Mouse (Mus musculus) kidney, postnatal 0 days (tissue): Measurements from ENCODE around the gene Exoc1. TPM values are rescaled to one million over a fixed set of nuclear protein-coding genes. Genes with fewer than 3 reads are reported as not detected.

Experiments
- ATAC-seq: fragments of 200-750 bp; cut with Nextera tagmentation; replicated peaks from 2 replicates; pipeline ENCODE4 v1.8.0; 2017; ENCODE audit warnings: low read depth, moderate number of reproducible peaks, moderate TSS enrichment, moderate library complexity; ENCODE audit not compliant: low FRiP score
- DNase-seq: peaks from one replicate; pipeline ENCODE4 v3.0.0-alpha.2; 2016; ENCODE audit warnings: low spot score
- H3K27ac ChIP-seq: fragments of 300-500 bp; sonication (generic); 2 replicates; pipeline ENCODE4 v1.5.1; 2014; ENCODE audit warnings: mild to moderate bottlenecking
- H3K27me3 ChIP-seq: fragments of 300-500 bp; sonication (generic); 2 replicates; pipeline ENCODE4 v1.6.1; 2014; ENCODE audit warnings: low read length, mixed read lengths; ENCODE audit not compliant: insufficient read depth
- H3K36me3 ChIP-seq: fragments of 300-500 bp; sonication (generic); 2 replicates; pipeline ENCODE4 v1.6.1; 2014; ENCODE audit warnings: low read length, mixed read lengths; ENCODE audit not compliant: insufficient read depth
- H3K4me1 ChIP-seq: fragments of 300-500 bp; sonication (generic); replicated peaks from 2 replicates; pipeline ENCODE4 v1.6.1; 2014; ENCODE audit warnings: antibody characterized with exemption, low read length, mixed read lengths; ENCODE audit not compliant: insufficient read depth
- H3K4me2 ChIP-seq: fragments of 300-500 bp; sonication (generic); 2 replicates; pipeline ENCODE4 v1.6.1; 2014; ENCODE audit warnings: mild to moderate bottlenecking, low read length, moderate library complexity, mixed read lengths
- H3K4me3 ChIP-seq: fragments of 300-500 bp; sonication (generic); replicated peaks from 2 replicates; pipeline ENCODE4 v1.5.1; 2014; ENCODE audit warnings: low read depth, low read length
- H3K9ac ChIP-seq: fragments of 300-500 bp; sonication (generic); 2 replicates; pipeline ENCODE4 v1.6.1; 2014; ENCODE audit warnings: low read depth, low read length
- H3K9me3 ChIP-seq: fragments of 300-500 bp; sonication (generic); replicated peaks from 2 replicates; pipeline ENCODE4 v1.6.1; 2016; ENCODE audit warnings: low read length, inconsistent platforms, mixed read lengths
- CTCF ChIP-seq: IDR thresholded peaks from 2 replicates; pipeline ENCODE4 v1.5.1; 2016; ENCODE audit warnings: antibody characterized with exemption, low read depth, mild to moderate bottlenecking, moderate library complexity
- WGBS: fragments of 180-500 bp; shearing (Covaris S2); extraction: QIAGEN DNeasy Blood & Tissue Kit; methylation state at CpG from one replicate; pipeline ENCODE4 v1.1.7; 2014; 5-methylcytosine and 5-hydroxymethylcytosine counted together
- polyA plus RNA-seq: library from polyadenylated mRNA; unstranded; fragments of >200 nt; fragmentation: Nextera tagmentation; extraction: Ambion mirVana; gene quantifications from 2 replicates; pipeline ENCODE4 v1.2.1, GENCODE M21; 2015

Exoc1 gene
- polyA plus RNA-seq, 1 experiment from 2014 or later = 22.1 TPM

DNA sequence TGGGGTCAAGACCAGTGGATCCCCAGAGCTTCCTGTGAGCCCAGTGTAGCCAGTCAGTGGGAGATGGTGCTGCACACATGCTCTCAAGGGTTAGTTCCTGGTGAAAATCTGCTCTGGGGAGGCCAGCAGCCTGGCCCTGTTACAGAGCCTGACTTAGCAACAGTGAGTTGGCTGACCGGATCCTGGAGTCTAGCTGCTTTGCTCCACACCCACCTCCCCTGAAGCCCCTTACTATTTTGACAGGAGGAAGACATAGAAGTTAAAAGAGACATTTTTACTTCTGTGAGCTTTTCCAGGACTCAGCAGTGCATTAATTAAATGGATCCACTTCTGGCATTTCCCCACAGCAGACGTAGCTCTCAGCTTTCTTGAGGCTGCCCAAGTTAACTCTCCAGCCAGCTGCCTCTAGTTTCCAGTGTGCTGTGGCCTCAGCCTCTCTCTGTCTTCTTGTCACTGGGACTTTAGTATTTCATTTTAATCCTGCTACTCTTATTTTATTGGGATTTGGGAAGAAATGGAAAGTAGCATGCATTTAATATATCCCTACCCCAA, 87.2 kb downstream of the Exoc1 start:
- no peak for TF ChIP-seq CTCF
- Histone ChIP-seq H3K9ac (no peak overlapping the region), H3K27me3 (no peaks in the 10 kb centered on the region), H3K4me3 (no peak overlapping the region), H3K9me3 (no peaks in the 10 kb centered on the region), H3K4me2 (no peak overlapping the region), H3K36me3 (peaks cover 30% of the 10 kb centered on the region; the same call in 1 of the 2 replicates), H3K4me1 (no peaks in the 10 kb centered on the region), H3K27ac (no peak overlapping the region)
- DNase-seq (no peak), ATAC-seq (no peak)
- WGBS = 76% methylated on average over 2 of the region's 2 CpGs

DNA sequence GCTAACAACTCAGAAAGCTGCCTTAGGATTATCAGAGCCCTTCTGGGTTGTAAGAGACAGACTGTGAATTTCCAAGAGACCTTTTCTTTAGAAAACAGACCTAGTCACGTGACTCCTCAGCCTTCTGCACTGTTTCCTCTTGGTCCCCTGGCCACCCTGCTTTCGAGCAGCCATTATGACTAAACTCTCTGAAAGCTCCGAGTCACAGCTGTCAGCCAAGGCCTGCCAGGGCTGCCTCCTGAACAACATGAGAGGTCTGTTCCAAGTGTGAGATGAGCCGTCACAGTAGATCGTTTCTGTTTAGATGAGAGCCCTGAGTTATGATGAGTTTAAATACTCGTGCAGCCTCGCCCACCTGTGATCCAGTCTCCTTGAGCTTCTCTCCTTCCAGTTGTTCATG, 89.6 kb downstream of the Exoc1 start:
- peaks cover 24% of the 10 kb centered on the region; the same call in 1 of the 2 replicates for H3K36me3 ChIP-seq

More for the DNA sequence above, 89.6 kb downstream of the Exoc1 start:
- H3K27ac ChIP-seq = no peak overlapping the region
- no peak overlapping the region for H3K4me2 ChIP-seq
- no peak overlapping the region for H3K4me3 ChIP-seq
- ATAC-seq (no peak), DNase-seq (no peak)
- H3K9ac ChIP-seq = no peak overlapping the region
- 85% methylated on average over 7 of the region's 7 CpGs for WGBS
- H3K9me3 ChIP-seq = no peaks in the 10 kb centered on the region
- H3K4me1 ChIP-seq = no peaks in the 10 kb centered on the region
- no peaks in the 10 kb centered on the region for H3K27me3 ChIP-seq
- no peak for TF ChIP-seq CTCF

Other genes starting within 250 kb of the Exoc1 start
- 7.9 TPM in 2 replicates for gene Clock, start 224.5 kb upstream of the Exoc1 start, polyA plus RNA-seq
- gene Pdcl2, start 198.2 kb upstream of the Exoc1 start, polyA plus RNA-seq = not detected in 2 replicates
- not detected in 2 replicates for gene Nmu, start 165.5 kb upstream of the Exoc1 start, polyA plus RNA-seq
- gene Gm7271, start 45.3 kb upstream of the Exoc1 start, polyA plus RNA-seq = not detected in 2 replicates
- gene Cep135, start 59.4 kb downstream of the Exoc1 start, polyA plus RNA-seq = 3.7 and 4.3 TPM in 2 replicates
- 6.8 and 8.1 TPM in 2 replicates for gene C530008M17Rik, start 127.2 kb downstream of the Exoc1 start, polyA plus RNA-seq